Mouse (Mus musculus): Measurements from ENCODE around the gene Creb3l2.

Creb3l2 gene

GRCm38 (mm10) chr6:37425075-37425474 is 16.9 kb downstream of the Creb3l2 start:
- TF ChIP-seq GATA4 (IDR thresholded peaks at IDR 0.05; ENCODE audit: insufficient replicate concordance, low read length): no peak

- TF ChIP-seq GATA4 (IDR thresholded peaks at IDR 0.05; ENCODE audit: insufficient replicate concordance, low read length): no peak
These were observed 17.6 kb downstream of the Creb3l2 start for GRCm38 (mm10) chr6:37424374-37424773.

- TF ChIP-seq GATA4 (IDR thresholded peaks at IDR 0.05; ENCODE audit: insufficient replicate concordance, low read length): no peak
These were observed 18.6 kb downstream of the Creb3l2 start for GRCm38 (mm10) chr6:37423386-37423785.

GRCm38 (mm10) chr6:37421124-37421523 is 20.8 kb downstream of the Creb3l2 start:
- TF ChIP-seq GATA4 (IDR thresholded peaks at IDR 0.05; ENCODE audit: insufficient replicate concordance, low read length): no peak

GRCm38 (mm10) chr6:37419445-37419941 is 22.5 kb downstream of the Creb3l2 start:
- no peak for TF ChIP-seq GATA4 (IDR thresholded peaks at IDR 0.05; ENCODE audit: insufficient replicate concordance, low read length)

GRCm38 (mm10) chr6:37418931-37419330 is 23.0 kb downstream of the Creb3l2 start:
- no peak for TF ChIP-seq GATA4 (IDR thresholded peaks at IDR 0.05; ENCODE audit: insufficient replicate concordance, low read length)

GRCm38 (mm10) chr6:37416743-37417142 is 25.2 kb downstream of the Creb3l2 start:
- TF ChIP-seq GATA4 (IDR thresholded peaks at IDR 0.05; ENCODE audit: insufficient replicate concordance, low read length): no peak

GRCm38 (mm10) chr6:37415505-37415904 is 26.4 kb downstream of the Creb3l2 start:
- no peak for TF ChIP-seq GATA4 (IDR thresholded peaks at IDR 0.05; ENCODE audit: insufficient replicate concordance, low read length)

- no peak for TF ChIP-seq GATA4 (IDR thresholded peaks at IDR 0.05; ENCODE audit: insufficient replicate concordance, low read length)
These were observed 26.9 kb downstream of the Creb3l2 start for GRCm38 (mm10) chr6:37415034-37415433.

- no peak for TF ChIP-seq GATA4 (IDR thresholded peaks at IDR 0.05; ENCODE audit: insufficient replicate concordance, low read length)
These were observed 27.4 kb downstream of the Creb3l2 start for GRCm38 (mm10) chr6:37414576-37414975.

- TF ChIP-seq GATA4 (IDR thresholded peaks at IDR 0.05; ENCODE audit: insufficient replicate concordance, low read length): no peak
These were observed 30.2 kb downstream of the Creb3l2 start for GRCm38 (mm10) chr6:37411696-37412095.

GRCm38 (mm10) chr6:37409829-37410228 is 32.1 kb downstream of the Creb3l2 start:
- no peak for TF ChIP-seq GATA4 (IDR thresholded peaks at IDR 0.05; ENCODE audit: insufficient replicate concordance, low read length)

GRCm38 (mm10) chr6:37407876-37408275 is 34.1 kb downstream of the Creb3l2 start:
- no peak for TF ChIP-seq GATA4 (IDR thresholded peaks at IDR 0.05; ENCODE audit: insufficient replicate concordance, low read length)

- TF ChIP-seq GATA4 (IDR thresholded peaks at IDR 0.05; ENCODE audit: insufficient replicate concordance, low read length): no peak
These were observed 35.0 kb downstream of the Creb3l2 start for GRCm38 (mm10) chr6:37406903-37407302.

GRCm38 (mm10) chr6:37406018-37406417 is 35.9 kb downstream of the Creb3l2 start:
- TF ChIP-seq GATA4 (IDR thresholded peaks at IDR 0.05; ENCODE audit: insufficient replicate concordance, low read length): no peak

- no peak for TF ChIP-seq GATA4 (IDR thresholded peaks at IDR 0.05; ENCODE audit: insufficient replicate concordance, low read length)
These were observed 37.6 kb downstream of the Creb3l2 start for GRCm38 (mm10) chr6:37404325-37404724.

- no peak for TF ChIP-seq GATA4 (IDR thresholded peaks at IDR 0.05; ENCODE audit: insufficient replicate concordance, low read length)
These were observed 40.0 kb downstream of the Creb3l2 start for GRCm38 (mm10) chr6:37401928-37402327.
